Mouse (Mus musculus) MEL (cell line): ENCODE results near the gene Col4a4.

Experiments used
- CTCF ChIP-seq, 3 experiments: IDR thresholded peaks in 2 of 3; conservative IDR thresholded peaks in 1 of 3; 2 replicates each; pipeline ENCODE4 v1.5.1; 2011 to 2012; ENCODE audit warnings: low read length in 3 of 3, low read depth in 2 of 3, mild to moderate bottlenecking in 2 of 3, improper control_type of control experiment in 1 of 3, inconsistent platforms in 1 of 3, mixed read lengths in 1 of 3, moderate library complexity in 1 of 3; ENCODE audit not compliant: control insufficient read depth in 1 of 3, insufficient read depth in 1 of 3, poor library complexity in 1 of 3, severe bottlenecking in 1 of 3
- E2F4 ChIP-seq: IDR thresholded peaks from 2 replicates; pipeline ENCODE4 v1.6.1; 2011; ENCODE audit warnings: low read depth, low read length, improper control_type of control experiment, borderline replicate concordance
- GABPA ChIP-seq: IDR thresholded peaks from 2 replicates; pipeline ENCODE4 v1.6.1; 2012; ENCODE audit warnings: low read depth, mild to moderate bottlenecking, inconsistent platforms, low read length, improper control_type of control experiment, moderate library complexity
- GATA1 ChIP-seq: IDR thresholded peaks from 2 replicates; pipeline ENCODE4 v1.6.1; 2011; ENCODE audit warnings: low read depth, low read length, improper control_type of control experiment
- HCFC1 ChIP-seq: IDR thresholded peaks from 2 replicates; pipeline ENCODE4 v1.6.1; 2012; ENCODE audit warnings: low read depth, mild to moderate bottlenecking, inconsistent platforms, low read length, improper control_type of control experiment, moderate library complexity
- JUND ChIP-seq: IDR thresholded peaks from 2 replicates; pipeline ENCODE4 v1.6.1; 2011; ENCODE audit warnings: low read depth, mild to moderate bottlenecking, improper control_type of control experiment, low read length
- POLR2A ChIP-seq, 2 experiments: IDR thresholded peaks; 2 replicates each; pipeline ENCODE4 v1.6.1; 2011 to 2012; ENCODE audit warnings: low read length in 2 of 2, mild to moderate bottlenecking in 2 of 2, control low read depth in 1 of 2, improper control_type of control experiment in 1 of 2, low read depth in 1 of 2, moderate library complexity in 1 of 2; ENCODE audit not compliant: control insufficient read depth in 1 of 2, insufficient read depth in 1 of 2, poor library complexity in 1 of 2
- SIN3A ChIP-seq: IDR thresholded peaks from 2 replicates; pipeline ENCODE4 v1.6.1; 2012; ENCODE audit warnings: low read length, improper control_type of control experiment, inconsistent platforms
- TAL1 ChIP-seq: IDR thresholded peaks from 2 replicates; pipeline ENCODE4 v1.6.1; 2012; ENCODE audit warnings: mild to moderate bottlenecking, inconsistent platforms, low read length, moderate library complexity, mixed read lengths
- ZNF384 ChIP-seq: IDR thresholded peaks from 2 replicates; pipeline ENCODE4 v1.6.1; 2012; ENCODE audit warnings: low read depth, mild to moderate bottlenecking, inconsistent platforms, low read length, improper control_type of control experiment

DNA sequence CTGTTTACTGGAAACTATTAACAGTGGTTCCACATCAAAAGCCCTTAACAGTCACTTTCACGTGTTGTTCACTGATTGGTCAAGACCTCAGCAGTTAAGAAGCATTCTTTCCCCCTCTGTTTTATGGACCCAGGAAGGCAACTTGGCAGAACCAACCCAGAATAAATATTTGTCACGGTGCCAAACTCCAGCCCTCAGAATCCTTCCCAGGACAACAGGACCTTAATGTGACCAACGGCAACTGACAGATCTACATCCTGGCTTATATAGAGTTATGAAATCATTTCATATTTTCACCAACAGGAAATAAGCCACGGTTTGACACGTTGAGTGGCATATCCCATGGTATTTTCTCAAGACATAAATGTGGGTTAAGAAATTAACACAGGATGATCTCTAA is 46.6 kb downstream of the Col4a4 start:
- TF ChIP-seq POLR2A (IDR thresholded peaks at IDR 0.05; ENCODE audit: control insufficient read depth in 1 of 2, insufficient read depth in 1 of 2, low read depth in 1 of 2, low read length in 2 of 2, poor library complexity in 1 of 2) (no peak), E2F4 (no peak), GATA1 (no peak), SIN3A (no peak), ZNF384 (no peak), TAL1 (no peak), JUND (no peak), HCFC1 (no peak), CTCF (IDR thresholded peaks at IDR 0.05 in 2 of 3, conservative IDR thresholded peaks at IDR 0.05 in 1 of 3; ENCODE audit: control insufficient read depth in 1 of 3, insufficient read depth in 1 of 3, low read depth in 2 of 3, low read length in 3 of 3, poor library complexity in 1 of 3, severe bottlenecking in 1 of 3) (no peak), GABPA (no peak)
